Mouse (Mus musculus) adrenal gland, postnatal 10 days (tissue): ENCODE results near the gene Vmn2r24. TPM values are rescaled to one million over a fixed set of nuclear protein-coding genes. Genes with fewer than 3 reads are reported as not detected.
"Not testable (repeated sequence)": the region's sequence is repeated elsewhere in the genome, so short reads cannot be mapped to it uniquely, and the experiment has no call there.

Experiments
- DNase-seq: peaks from one replicate; pipeline ENCODE4 v3.0.0; 2021; ENCODE audit warnings: mixed read lengths
- long read RNA-seq, 2 experiments: library from polyadenylated mRNA; stranded (forward); transcript quantifications; one replicate each; pipeline ENCODE4 v2.0.0; 2021
- total RNA-seq, 2 experiments: library from RNA; stranded (reverse); gene quantifications; 2 replicates each; pipeline ENCODE4 v1.2.3; 2021

The Vmn2r24 gene
- not detected for total RNA-seq
- long read RNA-seq, experiment 1, result 0 reads
- long read RNA-seq, experiment 2, result 0 reads

- no peak for DNase-seq
These were observed at the start of gene Vmn2r24 for GRCm38 (mm10) chr6:123778579-123778978. Gene Vmn2r24, plus strand, starts transcription at chr6:123778879.

- DNase-seq, result no peak
These were observed 8.6 kb upstream of the Vmn2r24 start for GRCm38 (mm10) chr6:123770031-123770430.

GRCm38 (mm10) chr6:123784857-123785256, 6.2 kb downstream of the Vmn2r24 start:
- DNase-seq, result no peak

- no peak for DNase-seq
These were observed 15.1 kb downstream of the Vmn2r24 start for GRCm38 (mm10) chr6:123793746-123794145.

- not testable (repeated sequence) for DNase-seq
These were observed 31.6 kb downstream of the Vmn2r24 start for GRCm38 (mm10) chr6:123810291-123810690.

GRCm38 (mm10) chr6:123819951-123820350, 41.3 kb downstream of the Vmn2r24 start:
- DNase-seq, result no peak

GRCm38 (mm10) chr6:123853363-123853762, 74.7 kb downstream of the Vmn2r24 start, which contains the start of gene Vmn2r25:
Gene Vmn2r25, minus strand, starts transcription at chr6:123853463.
- DNase-seq, result not testable (repeated sequence)

Other genes with a start within 250 kb of the Vmn2r24 start
- not detected for gene Vmn2r21, start 245.5 kb upstream of the Vmn2r24 start, total RNA-seq
- gene Vmn2r22, start 128.2 kb upstream of the Vmn2r24 start, total RNA-seq, result not detected
- gene Vmn2r23, start 76.2 kb upstream of the Vmn2r24 start, total RNA-seq, result not detected
- gene Vmn2r25, start 74.6 kb downstream of the Vmn2r24 start, total RNA-seq, result not detected
- under 1 TPM in 1 of 2 experiments, not detected in 1; 0.06 TPM for gene Vmn2r26, start 245.7 kb downstream of the Vmn2r24 start, total RNA-seq